8 mouse cellular contexts compared by ENCODE assay signal in genomic region chr15:12549919-12550305, GRCm38 (mm10).
DNase-seq lines count a peak whose midpoint lies in the region; ATAC-seq lines count a peak whose summit lies in the region.

No protein-coding gene starts in this region.

- H3K27ac ChIP-seq in embryonic facial prominence, embryonic 13.5 days = peak overlapping the region; percentile 66
- peak overlapping the region; percentile 65 for H3K27ac ChIP-seq in heart, embryonic 13.5 days (replicated peaks)
- peak overlapping the region; percentile 86 for H3K27ac ChIP-seq in kidney, embryonic 16.5 days (ENCODE audit: low read length)
- H3K27ac ChIP-seq in stomach, embryonic 16.5 days (ENCODE audit: low read length) = peak overlapping the region; percentile 87

- no peaks in the 10 kb centered on the region for H3K36me3 ChIP-seq in embryonic facial prominence, embryonic 13.5 days
- H3K36me3 ChIP-seq in heart, embryonic 13.5 days = no peaks in the 10 kb centered on the region
- H3K36me3 ChIP-seq in kidney, embryonic 16.5 days (ENCODE audit: insufficient read depth, low read length) = no peaks in the 10 kb centered on the region
- no peaks in the 10 kb centered on the region for H3K36me3 ChIP-seq in stomach, embryonic 16.5 days (ENCODE audit: control insufficient read depth, insufficient read depth, low read length)

- H3K9me3 ChIP-seq in embryonic facial prominence, embryonic 13.5 days = no peaks in the 10 kb centered on the region
- no peaks in the 10 kb centered on the region for H3K9me3 ChIP-seq in heart, embryonic 13.5 days
- H3K9me3 ChIP-seq in kidney, embryonic 16.5 days (ENCODE audit: low read length) = no peaks in the 10 kb centered on the region
- H3K9me3 ChIP-seq in stomach, embryonic 16.5 days (replicated peaks; ENCODE audit: control insufficient read depth, low read length) = no peaks in the 10 kb centered on the region

- H3K9ac ChIP-seq in embryonic facial prominence, embryonic 13.5 days = peak overlapping the region; percentile 61; the same call in 1 of the 2 replicates
- H3K9ac ChIP-seq in heart, embryonic 13.5 days = peak overlapping the region; percentile 77
- H3K9ac ChIP-seq in kidney, embryonic 16.5 days (replicated peaks; ENCODE audit: low read length) = peak overlapping the region; percentile 76
- peak overlapping the region; percentile 67 for H3K9ac ChIP-seq in stomach, embryonic 16.5 days (ENCODE audit: low read length)

- peak overlapping the region; percentile 76 for H3K4me2 ChIP-seq in embryonic facial prominence, embryonic 13.5 days
- H3K4me2 ChIP-seq in heart, embryonic 13.5 days = peak overlapping the region; percentile 93
- H3K4me2 ChIP-seq in kidney, embryonic 16.5 days (replicated peaks; ENCODE audit: low read depth, low read length) = peak overlapping the region; percentile 96
- H3K4me2 ChIP-seq in stomach, embryonic 16.5 days (ENCODE audit: low read depth, low read length) = peak overlapping the region; percentile 70

- peak; percentile 17 to 42 for DNase-seq in adrenal gland, adult 18-20 months (ENCODE audit: low spot score in 2 of 2)
- no peak for DNase-seq in adrenal gland, postnatal 4 days (ENCODE audit: low spot score in 2 of 2)
- peak; percentile 70 for DNase-seq in lung, postnatal 14 days
- DNase-seq in left cerebral cortex, adult 9 months (ENCODE audit: low spot score in 2 of 2) = no peak

- peak overlapping the region; percentile 47 for H3K4me3 ChIP-seq in embryonic facial prominence, embryonic 13.5 days
- peak overlapping the region; percentile 63 for H3K4me3 ChIP-seq in heart, embryonic 13.5 days
- peak overlapping the region; percentile 71 for H3K4me3 ChIP-seq in kidney, embryonic 16.5 days (ENCODE audit: low read length)
- H3K4me3 ChIP-seq in stomach, embryonic 16.5 days (replicated peaks; ENCODE audit: low read length) = peak overlapping the region; percentile 53

- H3K4me1 ChIP-seq in embryonic facial prominence, embryonic 13.5 days = peaks cover 50% of the 10 kb centered on the region
- peaks cover 65% of the 10 kb centered on the region for H3K4me1 ChIP-seq in heart, embryonic 13.5 days
- peaks cover 54% of the 10 kb centered on the region for H3K4me1 ChIP-seq in kidney, embryonic 16.5 days (ENCODE audit: insufficient read depth, low read length)
- peaks cover 31% of the 10 kb centered on the region for H3K4me1 ChIP-seq in stomach, embryonic 16.5 days (ENCODE audit: control insufficient read depth, insufficient read depth, low read length)

- no peaks in the 10 kb centered on the region for H3K27me3 ChIP-seq in embryonic facial prominence, embryonic 13.5 days
- H3K27me3 ChIP-seq in heart, embryonic 13.5 days (replicated peaks) = no peaks in the 10 kb centered on the region
- H3K27me3 ChIP-seq in kidney, embryonic 16.5 days (ENCODE audit: insufficient read depth, low read length) = no peaks in the 10 kb centered on the region
- no peaks in the 10 kb centered on the region for H3K27me3 ChIP-seq in stomach, embryonic 16.5 days (ENCODE audit: control insufficient read depth, insufficient read depth, low read length)

- no peak for ATAC-seq in embryonic facial prominence, embryonic 13.5 days (ENCODE audit: insufficient number of reproducible peaks, insufficient read depth, low FRiP score, low TSS enrichment, low read depth)
- peak; percentile 26; the same call in 1 of the 2 replicates for ATAC-seq in heart, embryonic 13.5 days (ENCODE audit: extremely low read depth, insufficient number of reproducible peaks, low FRiP score, low TSS enrichment)
- peak; percentile 68 for ATAC-seq in kidney, embryonic 16.5 days (ENCODE audit: low FRiP score, low TSS enrichment)
- peak; percentile 73 for ATAC-seq in stomach, embryonic 16.5 days (ENCODE audit: insufficient read depth, low FRiP score)

- 1% methylated on average over 13 of the region's 13 CpGs for WGBS in embryonic facial prominence, embryonic 13.5 days
- WGBS in heart, embryonic 13.5 days = under 1% methylated on average over 13 of the region's 13 CpGs
- under 1% methylated on average over 13 of the region's 13 CpGs for WGBS in kidney, embryonic 16.5 days
- WGBS in stomach, embryonic 16.5 days = 2% methylated on average over 13 of the region's 13 CpGs

Comparison
In these comparisons a context has a peak if more than half of its experiments do, and no peak if none do; other contexts are left out.
1. DNase-seq: peak in adrenal gland, adult 18-20 months (2 of 2) and lung, postnatal 14 days (single experiment); none in adrenal gland, postnatal 4 days (0 of 2) and left cerebral cortex, adult 9 months (0 of 2).
2. Peak in every context shown above with its lines, with median percentiles within 50 percentile points of each other: H3K27ac ChIP-seq, H3K4me2 ChIP-seq, H3K4me3 ChIP-seq and H3K9ac ChIP-seq.